Mouse (Mus musculus) gastrocnemius, adult 8-10 months (tissue): ENCODE measurements around the gene I830077J02Rik. TPM values are rescaled to one million over a fixed set of nuclear protein-coding genes. Genes with fewer than 3 reads are reported as not detected.
"Not testable (repeated sequence)": the region's sequence is repeated elsewhere in the genome, so short reads cannot be mapped to it uniquely, and the experiment has no call there.

ENCODE experiments used
- DNase-seq, 2 experiments: peaks; one replicate each; pipeline ENCODE4 v3.0.0; 2022; ENCODE audit warnings: low spot score in 2 of 2
- total RNA-seq, 4 experiments: library from RNA; stranded (reverse); gene quantifications; 2 replicates each; pipeline ENCODE4 v1.2.4; 2022

I830077J02Rik gene
- under 1 TPM in 2 of 4 experiments, not detected in 2; 0.17 to 0.43 TPM for total RNA-seq

GRCm38 (mm10) chr3:105932240-105933071, at the start of gene I830077J02Rik:
Gene I830077J02Rik (minus strand): TSS chr3:105932664.
- DNase-seq: no peak

GRCm38 (mm10) chr3:105974174-105974573, 41.7 kb upstream of the I830077J02Rik start:
- no peak for DNase-seq

- no peak for DNase-seq
Observed at GRCm38 (mm10) chr3:105973411-105973810, 40.9 kb upstream of the I830077J02Rik start, which contains the start of gene Ovgp1. Gene Ovgp1 (plus strand): TSS chr3:105973711.

DNA sequence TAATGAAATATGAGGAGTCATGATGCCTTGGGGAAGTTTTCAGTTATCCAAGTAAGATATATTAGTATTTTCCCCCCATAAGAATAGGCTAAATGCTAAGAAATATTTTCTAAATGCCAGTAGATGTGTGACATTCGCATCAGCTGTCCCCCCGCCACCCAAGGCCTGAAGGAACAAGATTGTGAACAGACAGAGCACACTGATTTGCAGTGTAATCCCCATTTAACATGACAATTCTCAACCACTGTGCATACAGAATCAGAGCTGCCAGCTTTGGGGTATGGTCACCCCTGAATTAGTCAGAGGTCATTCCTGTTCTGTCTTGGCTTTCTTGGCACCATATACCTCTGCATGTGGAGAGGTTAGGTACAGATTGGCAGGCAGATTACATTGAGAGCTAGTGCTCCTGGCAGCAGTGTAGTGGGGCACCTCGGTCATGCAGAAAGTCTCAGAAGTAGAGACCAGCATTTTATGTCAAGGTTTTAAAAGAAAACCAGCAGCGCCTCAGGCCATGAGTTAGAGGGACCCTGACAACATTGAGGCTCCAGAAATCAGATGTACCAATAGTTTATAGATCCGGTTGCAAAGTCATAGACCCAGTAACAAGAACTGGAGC, 39.5 kb upstream of the I830077J02Rik start:
- DNase-seq: no peak

- DNase-seq: no peak
Observed at GRCm38 (mm10) chr3:105960700-105961099, 28.2 kb upstream of the I830077J02Rik start.

GRCm38 (mm10) chr3:105959999-105960398, 27.5 kb upstream of the I830077J02Rik start, which contains the start of gene Atp5f1:
Gene Atp5f1 (minus strand): TSS chr3:105960099.
- DNase-seq: no peak

- DNase-seq: no peak
Observed at GRCm38 (mm10) chr3:105959585-105959984, 27.1 kb upstream of the I830077J02Rik start.

GRCm38 (mm10) chr3:105958974-105959580, 26.6 kb upstream of the I830077J02Rik start, which contains the start of gene Wdr77:
Gene Wdr77 (plus strand): TSS chr3:105959369.
- peak; percentile 91 to 92 for DNase-seq

DNA sequence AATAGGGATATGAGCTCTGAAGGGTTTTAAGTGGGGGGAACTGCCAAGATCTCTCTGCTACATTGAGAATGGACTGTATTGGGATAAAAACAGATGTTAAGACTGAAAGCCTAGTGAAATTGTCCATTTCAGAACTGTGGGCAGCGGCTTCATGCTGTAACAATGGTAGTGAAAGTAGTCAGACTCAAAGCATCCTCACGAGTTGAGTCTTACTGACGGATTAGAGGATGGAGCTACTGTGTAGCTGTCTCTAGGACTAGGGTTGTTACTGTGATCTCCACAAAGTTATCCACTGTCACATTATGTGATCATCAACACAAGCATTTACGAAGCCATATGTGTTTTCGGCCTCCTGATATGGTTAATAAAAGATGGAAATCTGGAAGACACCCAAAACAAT, 25.7 kb upstream of the I830077J02Rik start:
- no peak for DNase-seq

DNA sequence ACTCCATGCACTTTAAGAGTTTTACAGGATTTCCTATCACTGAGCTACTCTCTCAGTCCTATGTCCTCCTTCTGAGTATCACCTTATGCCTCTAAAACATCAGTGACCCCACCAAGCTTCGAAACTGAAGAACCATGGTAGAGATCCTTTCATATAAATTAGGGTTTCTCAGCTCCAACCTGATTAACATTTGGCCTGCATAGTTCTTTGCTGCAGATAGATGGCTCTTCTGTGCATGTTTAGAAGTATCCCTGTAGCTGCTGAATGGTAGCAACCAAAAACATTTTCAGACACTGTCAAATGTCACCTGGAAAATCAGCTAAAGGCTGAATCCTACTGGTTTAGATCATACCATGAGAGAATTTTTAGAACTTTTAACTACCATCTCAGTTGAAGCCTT, 24.8 kb upstream of the I830077J02Rik start:
- DNase-seq: no peak

DNA sequence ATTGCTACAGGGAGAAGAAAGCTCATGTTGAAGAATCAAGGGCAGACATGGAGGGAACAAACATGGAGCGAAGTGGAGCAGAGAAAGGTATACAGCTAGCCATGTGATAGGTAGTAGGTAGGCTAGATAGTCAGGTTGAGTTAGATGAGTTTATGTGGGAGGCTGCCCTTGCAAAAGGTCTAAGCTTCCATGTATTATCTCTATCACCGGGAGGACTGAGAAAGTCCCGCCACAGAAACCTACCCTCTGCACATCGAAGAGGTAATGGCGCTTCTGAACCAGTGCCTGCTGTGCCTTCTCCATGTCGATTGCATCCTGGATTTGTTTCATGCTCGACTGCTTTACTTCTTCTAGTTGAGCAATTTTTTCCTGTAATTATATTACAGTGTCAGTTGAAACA, 18.9 kb upstream of the I830077J02Rik start:
- no peak for DNase-seq

DNA sequence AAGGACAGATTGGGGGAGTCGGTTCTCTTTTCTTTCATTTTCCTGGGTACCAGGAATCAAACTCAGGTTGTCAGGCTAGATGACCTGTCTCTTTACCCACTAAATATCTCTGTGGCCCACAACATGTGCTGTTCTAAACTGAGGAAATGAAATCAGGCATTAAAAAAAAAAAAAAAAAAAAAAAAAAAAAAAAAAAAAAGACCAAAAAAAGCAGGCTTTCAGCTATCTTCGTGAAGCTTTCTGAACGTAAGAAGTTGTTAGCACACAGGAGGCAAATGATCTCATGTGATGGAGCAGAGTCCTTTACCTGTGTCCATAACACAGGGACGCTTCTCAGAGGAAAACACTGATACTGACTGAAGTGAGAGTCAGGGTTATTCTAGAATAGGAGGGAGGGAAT, 3.6 kb upstream of the I830077J02Rik start:
- no peak for DNase-seq

DNA sequence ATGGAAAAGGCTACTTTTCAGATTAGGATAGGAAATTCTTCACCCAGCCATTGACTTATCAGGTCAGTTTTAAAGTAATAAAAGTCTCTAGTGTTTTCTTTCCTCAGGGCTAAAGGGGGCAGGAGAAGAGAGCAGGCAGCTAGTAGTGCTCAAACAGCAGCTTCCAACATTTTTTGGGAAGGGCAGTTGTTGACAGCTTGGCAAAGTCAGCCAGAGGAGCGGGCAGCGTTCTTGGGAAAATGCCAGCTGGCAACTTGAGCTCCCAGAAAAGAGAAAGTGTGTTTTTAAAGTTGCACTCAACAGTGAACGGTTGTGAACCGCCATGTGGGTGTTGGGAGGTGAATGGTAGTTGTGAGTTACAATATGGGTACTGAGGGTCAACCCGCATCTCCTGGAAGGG, 2.6 kb upstream of the I830077J02Rik start:
- peak in 1 of 2 experiments; percentile 14 for DNase-seq

GRCm38 (mm10) chr3:105933926-105934325, 1.5 kb upstream of the I830077J02Rik start:
- no peak for DNase-seq

DNA sequence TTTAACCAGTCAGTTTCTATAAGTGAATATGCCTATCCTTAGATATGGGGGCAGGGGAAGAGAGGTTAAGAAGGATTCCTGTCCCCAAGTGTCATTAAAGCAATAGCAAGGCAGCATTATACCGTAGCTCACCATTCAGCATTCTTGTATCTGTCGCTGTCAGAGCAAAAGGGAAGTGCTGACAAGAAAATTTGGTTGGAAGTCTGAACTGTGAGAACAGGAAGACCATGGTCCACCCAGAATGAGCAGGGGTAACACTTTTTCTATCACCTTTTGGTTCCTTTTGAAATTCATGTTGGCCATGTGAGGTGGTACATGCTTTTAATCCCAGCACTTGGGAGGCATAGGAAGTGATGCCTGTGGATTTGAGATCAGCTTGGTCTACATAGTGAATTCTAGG, 1.4 kb downstream of the I830077J02Rik start:
- DNase-seq: no peak

DNA sequence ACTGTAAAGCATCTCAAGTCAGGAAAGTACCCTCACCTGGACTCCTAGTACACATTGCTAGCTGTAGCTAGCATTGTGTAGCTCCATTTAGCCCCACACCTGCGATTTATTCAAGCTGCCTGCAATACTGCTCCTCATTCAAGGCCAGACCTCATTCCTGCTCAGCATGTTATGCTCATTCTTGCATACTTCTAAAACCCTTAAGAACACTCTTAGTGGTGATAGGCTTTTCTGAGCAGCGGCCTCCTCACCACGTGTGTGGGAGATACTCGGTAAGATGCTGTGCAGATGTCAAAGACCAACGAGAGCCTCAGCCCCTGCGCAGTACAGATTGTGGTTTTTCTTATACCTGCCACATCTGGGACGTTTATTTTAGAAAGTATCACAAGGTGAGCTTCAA, 2.6 kb downstream of the I830077J02Rik start:
- DNase-seq: no peak

- no peak for DNase-seq
Observed at GRCm38 (mm10) chr3:105928781-105929180, 3.7 kb downstream of the I830077J02Rik start.

GRCm38 (mm10) chr3:105928195-105928569, 4.3 kb downstream of the I830077J02Rik start:
- no peak for DNase-seq

- DNase-seq: no peak
Observed at GRCm38 (mm10) chr3:105927561-105928194, 4.8 kb downstream of the I830077J02Rik start.

GRCm38 (mm10) chr3:105924616-105925015, 7.8 kb downstream of the I830077J02Rik start:
- DNase-seq: no peak

- no peak for DNase-seq
Observed at GRCm38 (mm10) chr3:105921959-105922358, 10.5 kb downstream of the I830077J02Rik start.

DNA sequence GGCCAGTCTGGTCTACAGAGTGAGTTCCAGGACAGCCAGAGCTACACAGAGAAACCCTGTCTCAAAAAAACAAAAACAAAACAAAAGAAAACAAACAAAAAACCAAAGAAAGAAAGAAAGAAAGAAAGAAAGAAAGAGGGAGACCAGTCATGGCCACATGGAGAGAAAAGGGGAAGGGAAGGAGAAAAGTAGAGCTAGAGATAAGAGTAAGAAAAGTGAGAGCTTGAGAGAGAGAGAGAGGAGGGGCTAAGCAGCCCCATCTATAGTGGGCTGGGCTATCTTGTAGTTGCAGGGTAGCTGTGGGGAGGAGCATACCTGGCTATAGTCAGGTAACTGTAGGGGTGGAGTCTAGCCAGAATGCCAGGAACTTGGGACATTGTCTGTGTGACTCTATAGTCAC, 11.7 kb downstream of the I830077J02Rik start:
- not testable (repeated sequence) for DNase-seq
